In genomic region chr15:31360593-31360992, GRCm38 (mm10) we compare ENCODE assay signal across 15 mouse cellular contexts.
"Had no signal": no experiment of that assay in that cellular context is flagged by ENCODE, and none has a peak within 500 bp of the region (broad histone marks: within the 10 kb centered on the region; RNA-seq: fewer than 3 reads in every experiment).

No protein-coding gene starts in this region.

- H3K9ac ChIP-seq: neural tube, embryonic 15.5 days; stomach, embryonic 15.5 days had no signal

- H3K4me2 ChIP-seq: neural tube, embryonic 15.5 days; stomach, embryonic 15.5 days had no signal

- H3K27ac ChIP-seq: neural tube, embryonic 15.5 days; stomach, embryonic 15.5 days; stomach, postnatal 0 days had no signal

- DNase-seq: retina, postnatal 1 day; right cerebral cortex, adult 18-20 months; right cerebral cortex, postnatal 14 days; right cerebral cortex, postnatal 25 days; right cerebral cortex, postnatal 4 days; spleen, adult 18-20 months; thymus, adult 18-20 months; thymus, adult 2 months; thymus, postnatal 14 days; thymus, postnatal 25 days; thymus, postnatal 36 days; thymus, postnatal 4 days had no signal

- H3K9me3 ChIP-seq: neural tube, embryonic 15.5 days; stomach, embryonic 15.5 days had no signal

- H3K4me3 ChIP-seq: neural tube, embryonic 15.5 days; stomach, embryonic 15.5 days had no signal

- H3K36me3 ChIP-seq: neural tube, embryonic 15.5 days; stomach, embryonic 15.5 days had no signal
